Mouse (Mus musculus) CH12.LX (cell line): ENCODE results near the gene 4933427D14Rik. TPM values are rescaled to one million over a fixed set of nuclear protein-coding genes. Genes with fewer than 3 reads are reported as not detected.

Experiments used
- DNase-seq: peaks from one replicate; pipeline ENCODE4 v3.0.0-alpha.2; 2013; ENCODE audit errors: extremely low read depth
- H3K27ac ChIP-seq: 2 replicates; pipeline ENCODE4 v1.5.1; 2012; ENCODE audit warnings: low read depth, mild to moderate bottlenecking, control low read depth, moderate library complexity; ENCODE audit not compliant: insufficient read depth
- H3K27me3 ChIP-seq: replicated peaks from 2 replicates; pipeline ENCODE3; 2012; ENCODE audit warnings: inconsistent platforms
- H3K36me3 ChIP-seq, 2 experiments: replicated peaks in 1 of 2; 2 replicates each; pipeline versions ENCODE3 to v1.6.1; 2012; ENCODE audit warnings: inconsistent platforms in 1 of 2, low read length in 1 of 2, mild to moderate bottlenecking in 1 of 2, mixed read lengths in 1 of 2, moderate library complexity in 1 of 2; ENCODE audit not compliant: control insufficient read depth in 1 of 2, insufficient read depth in 1 of 2
- H3K4me1 ChIP-seq, 2 experiments: 2 replicates each; pipeline ENCODE4 v1.6.1; 2012; ENCODE audit warnings: inconsistent platforms in 1 of 2, moderate library complexity in 1 of 2; ENCODE audit not compliant: insufficient read depth in 2 of 2, control insufficient read depth in 1 of 2
- H3K4me2 ChIP-seq: 2 replicates; pipeline ENCODE4 v1.6.1; 2012; ENCODE audit warnings: low read depth, mild to moderate bottlenecking, control low read depth; ENCODE audit not compliant: poor library complexity, insufficient read depth, severe bottlenecking
- H3K4me3 ChIP-seq, 3 experiments: fragments of 150-350 bp in 1 of 3; sonication (generic) in 1 of 3; replicated peaks in 1 of 3; 2 replicates each; pipeline versions ENCODE3 to v1.5.1; 2011 to 2012; ENCODE audit warnings: low read depth in 2 of 3, low read length in 2 of 3, mild to moderate bottlenecking in 2 of 3, moderate library complexity in 2 of 3, control low read depth in 1 of 3, improper control_type of control experiment in 1 of 3, inconsistent platforms in 1 of 3, mixed read lengths in 1 of 3; ENCODE audit not compliant: poor library complexity in 1 of 3
- H3K79me2 ChIP-seq: replicated peaks from 2 replicates; pipeline ENCODE4 v1.6.1; 2012; ENCODE audit warnings: mild to moderate bottlenecking, moderate library complexity; ENCODE audit not compliant: control insufficient read depth, poor library complexity, insufficient read depth, severe bottlenecking; ENCODE audit errors: extremely low read depth
- H3K9ac ChIP-seq: 2 replicates; pipeline ENCODE4 v1.6.1; 2012; ENCODE audit warnings: low read depth, mild to moderate bottlenecking, control low read depth, moderate library complexity; ENCODE audit not compliant: insufficient read depth
- H3K9me3 ChIP-seq: replicated peaks from 2 replicates; pipeline ENCODE3; 2012; ENCODE audit warnings: low read length, inconsistent platforms, mixed read lengths
- BHLHE40 ChIP-seq: IDR thresholded peaks from 2 replicates; pipeline ENCODE4 v1.6.1; 2011; ENCODE audit warnings: mild to moderate bottlenecking, low read depth, low read length, improper control_type of control experiment
- CHD1 ChIP-seq: IDR thresholded peaks from 2 replicates; pipeline ENCODE4 v1.6.1; 2012; ENCODE audit warnings: low read depth, low read length, improper control_type of control experiment, inconsistent platforms
- CHD2 ChIP-seq: IDR thresholded peaks from 2 replicates; pipeline ENCODE4 v1.6.1; 2011; ENCODE audit warnings: low read length, improper control_type of control experiment
- CTCF ChIP-seq, 2 experiments: IDR thresholded peaks in 1 of 2; conservative IDR thresholded peaks in 1 of 2; 2 replicates each; pipeline ENCODE4 v1.5.1; 2011 to 2012; ENCODE audit warnings: low read depth in 2 of 2, low read length in 2 of 2, improper control_type of control experiment in 1 of 2, inconsistent platforms in 1 of 2, mild to moderate bottlenecking in 1 of 2, moderate library complexity in 1 of 2
- E2F4 ChIP-seq: IDR thresholded peaks from 2 replicates; pipeline ENCODE4 v1.6.1; 2011; ENCODE audit warnings: low read depth, low read length, improper control_type of control experiment; ENCODE audit not compliant: insufficient replicate concordance
- ELF1 ChIP-seq: IDR thresholded peaks from 2 replicates; pipeline ENCODE4 v1.6.1; 2014; ENCODE audit warnings: low read depth, mild to moderate bottlenecking, inconsistent platforms, low read length, improper control_type of control experiment
- EP300 ChIP-seq: IDR thresholded peaks from 2 replicates; pipeline ENCODE4 v1.6.1; 2011; ENCODE audit warnings: low read length, improper control_type of control experiment
- HCFC1 ChIP-seq: IDR thresholded peaks from 2 replicates; pipeline ENCODE4 v1.6.1; 2012; ENCODE audit warnings: low read depth, mild to moderate bottlenecking, inconsistent platforms, low read length, improper control_type of control experiment
- IRF4 ChIP-seq: IDR thresholded peaks from 2 replicates; pipeline ENCODE4 v1.6.1; 2014; ENCODE audit warnings: low read depth, mild to moderate bottlenecking, inconsistent platforms, low read length, improper control_type of control experiment
- KAT2A ChIP-seq: IDR thresholded peaks from 2 replicates; pipeline ENCODE4 v1.6.1; 2012; ENCODE audit warnings: low read length, improper control_type of control experiment, inconsistent platforms; ENCODE audit not compliant: insufficient replicate concordance
- MAX ChIP-seq: IDR thresholded peaks from 2 replicates; pipeline ENCODE4 v1.6.1; 2011; ENCODE audit warnings: low read length, improper control_type of control experiment
- MAZ ChIP-seq: IDR thresholded peaks from 2 replicates; pipeline ENCODE4 v1.6.1; 2012; ENCODE audit warnings: low read depth, mild to moderate bottlenecking, inconsistent platforms, low read length, improper control_type of control experiment, moderate library complexity
- MEF2A ChIP-seq: IDR thresholded peaks from 2 replicates; pipeline ENCODE4 v1.6.1; 2014; ENCODE audit warnings: low read depth, mild to moderate bottlenecking, inconsistent platforms, low read length, improper control_type of control experiment, borderline replicate concordance
- MYC ChIP-seq: IDR thresholded peaks from 2 replicates; pipeline ENCODE4 v1.6.1; 2011; ENCODE audit warnings: low read depth, mild to moderate bottlenecking, improper control_type of control experiment, low read length
- NELFE ChIP-seq: IDR thresholded peaks from 2 replicates; pipeline ENCODE4 v1.6.1; 2011; ENCODE audit warnings: low read depth, low read length, improper control_type of control experiment
- NRF1 ChIP-seq: IDR thresholded peaks from 2 replicates; pipeline ENCODE4 v1.6.1; 2014; ENCODE audit warnings: low read depth, mild to moderate bottlenecking, inconsistent platforms, low read length, improper control_type of control experiment, moderate library complexity
- PAX5 ChIP-seq: IDR thresholded peaks from 2 replicates; pipeline ENCODE4 v1.6.1; 2012; ENCODE audit warnings: low read length, inconsistent platforms, mixed read lengths
- POLR2A ChIP-seq: IDR thresholded peaks from 2 replicates; pipeline ENCODE4 v1.6.1; 2011; ENCODE audit warnings: low read depth, mild to moderate bottlenecking, improper control_type of control experiment, low read length
- POLR2AphosphoS2 ChIP-seq: IDR thresholded peaks from 2 replicates; pipeline ENCODE4 v1.6.1; 2011; ENCODE audit warnings: low read depth, low read length, improper control_type of control experiment
- RAD21 ChIP-seq: IDR thresholded peaks from 2 replicates; pipeline ENCODE4 v1.6.1; 2011; ENCODE audit warnings: low read depth, mild to moderate bottlenecking, low read length, improper control_type of control experiment, moderate library complexity
- SIN3A ChIP-seq: IDR thresholded peaks from 2 replicates; pipeline ENCODE4 v1.6.1; 2012; ENCODE audit warnings: low read length, improper control_type of control experiment, inconsistent platforms
- SMC3 ChIP-seq: IDR thresholded peaks from 2 replicates; pipeline ENCODE4 v1.6.1; 2011; ENCODE audit warnings: low read depth, low read length, improper control_type of control experiment
- TBP ChIP-seq: conservative IDR thresholded peaks from 2 replicates; pipeline ENCODE4 v1.6.1; 2011; ENCODE audit warnings: low read depth, low read length, improper control_type of control experiment
- TCF12 ChIP-seq: IDR thresholded peaks from 2 replicates; pipeline ENCODE4 v1.6.1; 2014; ENCODE audit warnings: low read depth, mild to moderate bottlenecking, inconsistent platforms, low read length, improper control_type of control experiment
- UBTF ChIP-seq: IDR thresholded peaks from 2 replicates; pipeline ENCODE4 v1.6.1; 2012; ENCODE audit warnings: low read depth, mild to moderate bottlenecking, inconsistent platforms, low read length, improper control_type of control experiment, moderate library complexity
- USF1 ChIP-seq: IDR thresholded peaks from 2 replicates; pipeline ENCODE4 v1.6.1; 2014; ENCODE audit warnings: low read depth, mild to moderate bottlenecking, inconsistent platforms, low read length, improper control_type of control experiment
- USF2 ChIP-seq: conservative IDR thresholded peaks from 2 replicates; pipeline ENCODE4 v1.6.1; 2011; ENCODE audit warnings: low read depth, low read length, improper control_type of control experiment
- ZKSCAN1 ChIP-seq: IDR thresholded peaks from 2 replicates; pipeline ENCODE4 v1.6.1; 2012; ENCODE audit warnings: low read depth, inconsistent platforms, low read length, improper control_type of control experiment, borderline replicate concordance
- ZNF384 ChIP-seq: IDR thresholded peaks from 2 replicates; pipeline ENCODE4 v1.6.1; 2012; ENCODE audit warnings: low read depth, low read length, improper control_type of control experiment, inconsistent platforms
- dilution Hi-C: fragments of 300-500 bp; cut with MboI; formaldehyde crosslinking; loops from 2 replicates; pipeline ENCODE4 v1.14.3; 2020; ENCODE audit warnings: low sequenced_read_pairs; ENCODE audit not compliant: extremely low pct_unique_long_range_greater_than_20kb, extremely low pct_ligation_motif_present
- in situ Hi-C: fragments of 300-500 bp; cut with MboI; formaldehyde crosslinking; loops from 3 replicates; pipeline ENCODE4 v1.14.3; 2019; ENCODE audit warnings: low sequenced_read_pairs, low pct_ligation_motif_present, low pct_unique_long_range_greater_than_20kb, mixed read lengths
- polyA plus RNA-seq: library from polyadenylated mRNA; unstranded; fragments of >175 nt; gene quantifications from 2 replicates; pipeline ENCODE4 v1.2.1, GENCODE M21; 2012; ENCODE audit warnings: low read depth; ENCODE audit not compliant: insufficient read length
- total RNA-seq, 2 experiments: library from RNA; depleted of rRNA; stranded (reverse); fragments of 300-350 nt in 1 of 2; fragments of >200 nt in 1 of 2; gene quantifications; 2 replicates each; pipeline ENCODE4 v1.2.3; 2012 to 2014

The 4933427D14Rik gene
- total and polyA plus RNA-seq, 3 experiments = 6.8 to 9.3 (median 7.8) TPM

GRCm38 (mm10) chr11:72215410-72215797 is 8.1 kb upstream of the 4933427D14Rik start, which contains the start of gene Med31:
TSS of gene Med31 (minus strand) at chr11:72215592.
- Histone ChIP-seq H3K4me3 (peak within 1 kb of the TSS; percentile 70 to 99 (median 79)), H3K27ac (peak within 1 kb of the TSS; percentile 22; the same call in 1 of the 2 replicates), H3K9me3 (no peaks in the 10 kb centered on the region), H3K27me3 (no peaks in the 10 kb centered on the region), H3K79me2 (peaks cover 4% of the 10 kb centered on the region; the same call in 1 of the 2 replicates), H3K4me2 (peak within 1 kb of the TSS; percentile 53), H3K4me1 (peaks cover 10 to 39% of the 10 kb centered on the region in 2 experiments), H3K9ac (peak within 1 kb of the TSS; percentile 95), H3K36me3 (peaks cover 16 to 27% of the 10 kb centered on the region in 2 experiments)
- in situ Hi-C loops (loop anchor here (5.0 to 25.0 kb wide), 2 partner anchors 222 to 322 kb away; partner anchors contain the start of gene Ggt6), dilution Hi-C loops (no loop called here)
- TF ChIP-seq RAD21 = no peak
- TF ChIP-seq HCFC1 = no peak
- 0 out of 2 replicates have a peak, but pooled peaks have one; percentile 23 for TF ChIP-seq TCF12
- peak; percentile 84 for TF ChIP-seq MAX
- TF ChIP-seq UBTF = no peak
- no peak for TF ChIP-seq MEF2A
- TF ChIP-seq EP300 = no peak
- TF ChIP-seq BHLHE40 = peak; percentile 65; the same call in 1 of the 2 replicates
- peak; percentile 74 for TF ChIP-seq MYC
- TF ChIP-seq USF2 = no peak
- TF ChIP-seq POLR2AphosphoS2 = no peak
- no peak for TF ChIP-seq SMC3
- no peak for TF ChIP-seq POLR2A
- no peak for TF ChIP-seq NRF1
- TF ChIP-seq ZNF384 = no peak
- no peak for TF ChIP-seq CTCF (conservative IDR thresholded peaks at IDR 0.05 in 1 of 2, IDR thresholded peaks at IDR 0.05 in 1 of 2; ENCODE audit: low read depth in 2 of 2, low read length in 2 of 2)
- no peak for TF ChIP-seq SIN3A
- TF ChIP-seq ELF1 = peak; percentile 21; the same call in 1 of the 2 replicates
- peak; percentile 12; the same call in 1 of the 2 replicates for TF ChIP-seq NELFE
- no peak for TF ChIP-seq CHD1
- DNase-seq = peak; percentile 31

DNA sequence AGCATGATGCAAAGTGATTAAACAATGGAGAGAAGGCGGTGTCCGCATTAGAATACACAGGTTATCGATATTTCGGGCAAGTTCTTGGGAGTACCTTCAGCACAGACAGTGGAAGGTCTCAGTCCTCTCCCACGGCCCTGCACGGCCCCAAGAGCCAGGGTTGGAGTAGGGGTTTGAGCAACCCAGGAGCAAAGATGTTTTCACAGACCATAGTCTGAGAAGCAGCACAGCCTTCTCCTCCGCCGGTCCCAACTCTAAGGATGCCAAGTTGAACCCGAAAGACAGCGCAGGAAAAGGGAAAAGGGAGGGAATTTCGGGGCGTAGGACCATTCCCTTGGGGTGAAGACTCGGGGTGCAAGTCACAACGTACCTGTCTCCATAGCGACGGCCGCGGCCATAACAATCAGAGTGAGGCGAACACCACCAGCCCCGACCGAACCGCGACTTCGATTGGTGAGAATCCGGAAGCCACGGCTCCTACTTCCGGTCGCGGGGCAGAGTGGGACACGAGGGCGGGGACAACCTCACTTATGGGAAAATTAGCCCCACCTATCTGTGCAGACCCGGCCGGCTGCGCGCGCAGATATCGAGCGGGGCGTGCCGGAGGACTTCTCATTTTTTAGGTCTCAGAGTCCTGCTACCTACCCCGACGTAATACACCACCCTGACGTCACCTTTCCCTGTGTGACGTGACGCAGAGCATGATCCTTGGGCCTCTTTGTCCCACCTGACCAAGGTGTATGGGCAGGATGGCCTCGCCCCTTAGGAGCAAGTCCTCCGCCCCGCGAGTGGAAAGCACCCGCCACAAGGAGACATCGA is 7.5 kb upstream of the 4933427D14Rik start:
- H3K36me3 ChIP-seq = peaks cover 18 to 33% of the 10 kb centered on the region in 2 experiments
- H3K79me2 ChIP-seq = peaks cover 4% of the 10 kb centered on the region; the same call in 1 of the 2 replicates
- H3K9me3 ChIP-seq = no peaks in the 10 kb centered on the region
- H3K4me1 ChIP-seq = peaks cover 10 to 39% of the 10 kb centered on the region in 2 experiments
- peak; percentile 99 for DNase-seq
- no peaks in the 10 kb centered on the region for H3K27me3 ChIP-seq
- H3K27ac ChIP-seq = peak overlapping the region; percentile 22; the same call in 1 of the 2 replicates
- dilution Hi-C loops = no loop called here
- H3K9ac ChIP-seq = peak overlapping the region; percentile 95
- in situ Hi-C loops = loop anchor here (5.0 to 25.0 kb wide), 2 partner anchors 223 to 323 kb away; partner anchors contain the start of gene Ggt6
- peak overlapping the region; percentile 53 for H3K4me2 ChIP-seq
- peak overlapping the region; percentile 70 to 99 (median 79) for H3K4me3 ChIP-seq
- TF ChIP-seq PAX5 (no peak), E2F4 (no peak), POLR2AphosphoS2 (peak; percentile 11; the same call in 1 of the 2 replicates), SMC3 (no peak), USF1 (peak; percentile 2; the same call in 1 of the 2 replicates), KAT2A (0 out of 2 replicates have a peak, but pooled peaks have one; percentile 73), MAX (no peak; the same call in 1 of the 2 replicates), HCFC1 (peak; percentile 89), SIN3A (peak; percentile 96), ZKSCAN1 (no peak), ZNF384 (no peak), TBP (peak; percentile 41; the same call in 1 of the 2 replicates), CHD2 (no peak), BHLHE40 (no peak), MAZ (peak; percentile 51; the same call in 1 of the 2 replicates), NRF1 (peak; percentile 91), MYC (0 out of 2 replicates have a peak, but pooled peaks have one; percentile 85), IRF4 (peak; percentile 64)
